Mouse (Mus musculus): ENCODE measurements around the gene Shank1.
A peak's percentile ranks its signal among the peaks of the same experiment; 100 is the strongest.

The Shank1 gene

GRCm38 (mm10) chr7:44304775-44305641 is 5.0 kb upstream of the Shank1 start:
- DNase-seq (ENCODE audit: low spot score in 2 of 2): peak; percentile 96 to 97

GRCm38 (mm10) chr7:44305686-44306085 is 4.4 kb upstream of the Shank1 start:
- no peak for DNase-seq (ENCODE audit: low spot score in 2 of 2)

GRCm38 (mm10) chr7:44306516-44307240 is 3.4 kb upstream of the Shank1 start, which contains the start of gene Clec11a:
Clec11a (minus strand) TSS chr7:44306902.
- DNase-seq (ENCODE audit: low spot score in 2 of 2): no peak

- no peak for DNase-seq (ENCODE audit: low spot score in 2 of 2)
These were observed 2.6 kb upstream of the Shank1 start for GRCm38 (mm10) chr7:44307261-44308020.

- DNase-seq (ENCODE audit: low spot score in 2 of 2): no peak
These were observed 328 bp downstream of the Shank1 start for GRCm38 (mm10) chr7:44310285-44310877.

GRCm38 (mm10) chr7:44310878-44311712 is 1.0 kb downstream of the Shank1 start:
- peak; percentile 63 to 65 for DNase-seq (ENCODE audit: low spot score in 2 of 2)

- DNase-seq (ENCODE audit: low spot score in 2 of 2): no peak
These were observed 1.8 kb downstream of the Shank1 start for GRCm38 (mm10) chr7:44311713-44312304.

- no peak for DNase-seq (ENCODE audit: low spot score in 2 of 2)
These were observed 2.4 kb downstream of the Shank1 start for GRCm38 (mm10) chr7:44312484-44312883.

GRCm38 (mm10) chr7:44317913-44318312 is 7.9 kb downstream of the Shank1 start:
- no peak for DNase-seq (ENCODE audit: low spot score in 2 of 2)

- DNase-seq (ENCODE audit: low spot score in 2 of 2): no peak
These were observed 10.8 kb downstream of the Shank1 start for GRCm38 (mm10) chr7:44320886-44321285.

- no peak for DNase-seq (ENCODE audit: low spot score in 2 of 2)
These were observed 12.2 kb downstream of the Shank1 start for GRCm38 (mm10) chr7:44322290-44322689.

GRCm38 (mm10) chr7:44326614-44327013 is 16.6 kb downstream of the Shank1 start:
- no peak for DNase-seq (ENCODE audit: low spot score in 2 of 2)

GRCm38 (mm10) chr7:44332336-44332735 is 22.3 kb downstream of the Shank1 start:
- DNase-seq (ENCODE audit: low spot score in 2 of 2): no peak

GRCm38 (mm10) chr7:44334139-44334538 is 24.1 kb downstream of the Shank1 start:
- no peak for DNase-seq (ENCODE audit: low spot score in 2 of 2)

- no peak for DNase-seq (ENCODE audit: low spot score in 2 of 2)
These were observed 25.2 kb downstream of the Shank1 start for GRCm38 (mm10) chr7:44335031-44335878.

- no peak for DNase-seq (ENCODE audit: low spot score in 2 of 2)
These were observed 26.3 kb downstream of the Shank1 start for GRCm38 (mm10) chr7:44336046-44337021.

- no peak for DNase-seq (ENCODE audit: low spot score in 2 of 2)
These were observed 27.2 kb downstream of the Shank1 start for GRCm38 (mm10) chr7:44337121-44337849.

GRCm38 (mm10) chr7:44340226-44340625 is 30.2 kb downstream of the Shank1 start:
- no peak for DNase-seq (ENCODE audit: low spot score in 2 of 2)

All from frontal cortex, postnatal 14 days (tissue).